Comparison of ENCODE assay signal across 8 mouse cellular contexts in genomic region chr13:74806934-74807333, GRCm38 (mm10). TPM values are rescaled to one million over a fixed set of nuclear protein-coding genes. Genes with fewer than 3 reads are reported as not detected.
DNase-seq lines count a peak whose midpoint lies in the region; ATAC-seq and TF ChIP-seq lines count a peak whose summit lies in the region.

No protein-coding gene starts in this region.

- H3K27me3 ChIP-seq in kidney, postnatal 0 days (ENCODE audit: insufficient read depth, low read length), result no peaks in the 10 kb centered on the region
- H3K27me3 ChIP-seq in hindbrain, embryonic 14.5 days (ENCODE audit: control insufficient read depth, insufficient read depth, low read length), result no peaks in the 10 kb centered on the region

- no peak overlapping the region for H3K27ac ChIP-seq in kidney, postnatal 0 days
- no peak overlapping the region for H3K27ac ChIP-seq in hindbrain, embryonic 14.5 days

- ATAC-seq in kidney, postnatal 0 days (replicated peaks; ENCODE audit: low FRiP score, low read depth), result no peak
- ATAC-seq in activated CD4-positive, CD25-positive, alpha-beta regulatory T cell, adult 4 months, result peak; percentile 17
- ATAC-seq in hindbrain, embryonic 14.5 days (ENCODE audit: low FRiP score), result no peak
- peak; percentile 23 for ATAC-seq in megakaryocyte progenitor cell, adult 5-6 weeks (replicated peaks; ENCODE audit: poor library complexity)

- TF ChIP-seq CTCF in kidney, postnatal 0 days (IDR thresholded peaks at IDR 0.05; ENCODE audit: low read depth), result no peak

- DNase-seq in kidney, postnatal 0 days (ENCODE audit: low spot score), result peak; percentile 35
- DNase-seq in kidney, adult 11 months, result no peak
- DNase-seq in hindbrain, embryonic 14.5 days (ENCODE audit: low spot score), result no peak
- DNase-seq in ovary, adult 18-20 months (ENCODE audit: low spot score), result no peak
- no peak for DNase-seq in spleen, postnatal 14 days (ENCODE audit: low spot score in 2 of 2)
- no peak for DNase-seq in urinary bladder, postnatal 14 days (ENCODE audit: low spot score)

- H3K9ac ChIP-seq in kidney, postnatal 0 days (ENCODE audit: low read depth, low read length), result no peak overlapping the region
- H3K9ac ChIP-seq in hindbrain, embryonic 14.5 days, result no peak overlapping the region

- H3K4me2 ChIP-seq in kidney, postnatal 0 days (ENCODE audit: low read length), result peak overlapping the region; percentile 88
- peak overlapping the region; percentile 88 for H3K4me2 ChIP-seq in hindbrain, embryonic 14.5 days (replicated peaks)

- no peaks in the 10 kb centered on the region for H3K4me1 ChIP-seq in kidney, postnatal 0 days (replicated peaks; ENCODE audit: insufficient read depth, low read length)
- peaks cover 7% of the 10 kb centered on the region; the same call in 1 of the 2 replicates for H3K4me1 ChIP-seq in hindbrain, embryonic 14.5 days (replicated peaks; ENCODE audit: control insufficient read depth, insufficient read depth, low read length)

- 53% methylated on average over 5 of the region's 5 CpGs for WGBS in kidney, postnatal 0 days
- WGBS in hindbrain, embryonic 14.5 days, result 55% methylated on average over 5 of the region's 5 CpGs

- peak overlapping the region; percentile 78; the same call in 1 of the 2 replicates for H3K4me3 ChIP-seq in kidney, postnatal 0 days (replicated peaks; ENCODE audit: low read depth, low read length)
- H3K4me3 ChIP-seq in hindbrain, embryonic 14.5 days (replicated peaks; ENCODE audit: low read length), result peak overlapping the region; percentile 53; the same call in 1 of the 2 replicates

- no peaks in the 10 kb centered on the region for H3K36me3 ChIP-seq in kidney, postnatal 0 days (ENCODE audit: insufficient read depth, low read length)
- no peaks in the 10 kb centered on the region for H3K36me3 ChIP-seq in hindbrain, embryonic 14.5 days (replicated peaks; ENCODE audit: control insufficient read depth, insufficient read depth)

- H3K9me3 ChIP-seq in kidney, postnatal 0 days (replicated peaks; ENCODE audit: low read length), result no peaks in the 10 kb centered on the region
- no peaks in the 10 kb centered on the region for H3K9me3 ChIP-seq in hindbrain, embryonic 14.5 days (ENCODE audit: control insufficient read depth, low read length)

RNA-seq across cellular contexts. Expression of gene Cast, which starts 1.7 kb away (rescaled TPM):
- 23.0 and 28.0 TPM in 2 replicates for polyA plus RNA-seq in kidney, postnatal 0 days (2015; fragmentation: Nextera tagmentation; extraction: Ambion mirVana)
- polyA plus RNA-seq in activated CD4-positive, CD25-positive, alpha-beta regulatory T cell, adult 4 months (2017; shearing (Covaris generic)), result 100 to 1,000 TPM; 196 to 222 TPM
- 8.0 and 9.3 TPM in 2 replicates for polyA plus RNA-seq in hindbrain, embryonic 14.5 days (2014; fragmentation: Nextera tagmentation; extraction: Ambion mirVana)
- 34.6 and 42.2 TPM in 2 replicates for total RNA-seq in megakaryocyte progenitor cell, adult 5-6 weeks (2015)
- 76.4 and 84.1 TPM in 2 replicates for total RNA-seq in megakaryocyte progenitor cell, adult 5-6 weeks (2017)

Comparison
In these comparisons a context has a peak if more than half of its experiments do, and no peak if none do; other contexts are left out.
1. ATAC-seq: peak in activated CD4-positive, CD25-positive, alpha-beta regulatory T cell, adult 4 months (single experiment) and megakaryocyte progenitor cell, adult 5-6 weeks (single experiment); none in kidney, postnatal 0 days (single experiment) and hindbrain, embryonic 14.5 days (single experiment).